In the genomic region with DNA sequence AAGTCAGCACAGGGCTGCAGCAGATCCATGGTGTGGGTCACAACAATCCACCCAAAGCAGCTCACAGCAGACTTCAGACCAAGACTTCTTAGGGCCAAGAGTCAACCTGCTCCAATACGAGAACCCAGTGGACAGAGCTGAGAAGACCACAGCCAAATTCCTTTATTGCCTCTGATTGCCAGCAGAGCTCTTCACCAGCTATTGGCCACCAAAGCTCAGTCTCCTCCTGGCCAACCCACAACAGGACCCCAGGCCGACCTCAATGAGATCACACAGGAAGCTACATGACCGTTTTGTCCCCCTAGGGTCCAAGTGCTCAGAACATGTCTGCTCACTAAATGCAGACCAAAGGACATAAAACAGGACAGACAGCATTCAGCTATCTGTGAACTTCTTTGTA, we compare ENCODE assay signal across 33 mouse cellular contexts. TPM values are rescaled to one million over a fixed set of nuclear protein-coding genes. Genes with fewer than 3 reads are reported as not detected.
"Had no signal": no experiment of that assay in that cellular context is flagged by ENCODE, and none has a peak within 500 bp of the region (broad histone marks: within the 10 kb centered on the region; RNA-seq: fewer than 3 reads in every experiment).

No protein-coding gene starts in this region.

- DNase-seq: gastrocnemius, adult 2 months; gastrocnemius, postnatal 10 days; gastrocnemius, postnatal 25 days; heart, postnatal 4 days; kidney, adult 18-20 months; kidney, adult 8-10 months; kidney, postnatal 10 days; kidney, postnatal 25 days; kidney, postnatal 4 days; liver; liver, embryonic 13.5 days had no signal

- H3K27ac ChIP-seq: gastrocnemius, adult 2 months; hindbrain, embryonic 14.5 days; intestine, embryonic 15.5 days; layer of hippocampus, adult 2 months; left cerebral cortex, adult 2 months; limb, embryonic 10.5 days; limb, embryonic 12.5 days; liver, embryonic 13.5 days had no signal

- H3K36me3 ChIP-seq: heart, embryonic 12.5 days; intestine, embryonic 15.5 days; limb, embryonic 10.5 days; limb, embryonic 12.5 days; liver, embryonic 13.5 days had no signal

- H3K27me3 ChIP-seq: heart, embryonic 12.5 days; intestine, embryonic 15.5 days had no signal

- H3K4me1 ChIP-seq: intestine, embryonic 15.5 days; liver, embryonic 13.5 days had no signal

- H3K4me2 ChIP-seq: heart, embryonic 12.5 days; hindbrain, embryonic 14.5 days; intestine, embryonic 15.5 days; limb, embryonic 12.5 days; liver, embryonic 11.5 days; liver, embryonic 13.5 days had no signal

- H3K9ac ChIP-seq: heart, embryonic 12.5 days; hindbrain, embryonic 14.5 days; intestine, embryonic 15.5 days; limb, embryonic 12.5 days; liver, embryonic 13.5 days had no signal

- H3K4me3 ChIP-seq: gastrocnemius, adult 2 months; heart, embryonic 12.5 days; intestine, embryonic 15.5 days; layer of hippocampus, adult 2 months; left cerebral cortex, adult 2 months; limb, embryonic 10.5 days; limb, embryonic 12.5 days; liver, embryonic 13.5 days had no signal

- ATAC-seq: hindbrain, embryonic 16.5 days; inflammation-experienced regulatory T-cells, adult 6 months; intestine, embryonic 15.5 days; intestine, postnatal 0 days had no signal

- H3K9me3 ChIP-seq: heart, embryonic 12.5 days; intestine, embryonic 15.5 days; limb, embryonic 10.5 days; limb, embryonic 12.5 days; liver, embryonic 13.5 days had no signal

RNA-seq across cellular contexts. Expression of a gene that starts 15.8 kb away (rescaled TPM):
- total RNA-seq: gastrocnemius, adult 2 months; gastrocnemius, postnatal 10 days; gastrocnemius, postnatal 25 days; gastrocnemius, postnatal 4 days; granulocyte monocyte progenitor cell, adult 5-6 weeks; heart, adult 8-10 months; heart, postnatal 10 days; heart, postnatal 25 days; heart, postnatal 4 days had no signal
- polyA plus RNA-seq: heart, embryonic 12.5 days; heart, embryonic 14.5 days; heart, embryonic 16.5 days; hindbrain, embryonic 11.5 days; inflammation-experienced regulatory T-cells, adult 6 months; intestine, embryonic 15.5 days; intestine, postnatal 0 days; kidney, embryonic 14.5 days; kidney, embryonic 16.5 days; limb, embryonic 10.5 days; limb, embryonic 12.5 days; limb, embryonic 14.5 days; liver, embryonic 11.5 days; liver, embryonic 13.5 days had no signal

RNA-seq across cellular contexts. Expression of a gene that starts 25.1 kb away (rescaled TPM):
- polyA plus RNA-seq: limb, embryonic 10.5 days; limb, embryonic 12.5 days had no signal

RNA-seq across cellular contexts. Expression of a gene that starts 45.9 kb away (rescaled TPM):
- total RNA-seq: gastrocnemius, adult 2 months; gastrocnemius, postnatal 10 days; gastrocnemius, postnatal 25 days; heart, adult 8-10 months; heart, postnatal 25 days had no signal
- polyA plus RNA-seq: heart, embryonic 12.5 days; heart, embryonic 14.5 days; hindbrain, embryonic 16.5 days; inflammation-experienced regulatory T-cells, adult 6 months; intestine, embryonic 15.5 days; intestine, postnatal 0 days; liver, embryonic 11.5 days had no signal
